Mouse (Mus musculus) stomach, embryonic 15.5 days (tissue): Measurements from ENCODE around the gene Gm4353. TPM values are rescaled to one million over a fixed set of nuclear protein-coding genes. Genes with fewer than 3 reads are reported as not detected.
A peak's percentile ranks its signal among the peaks of the same experiment; 100 is the strongest.

ENCODE experiments used
- ATAC-seq: fragments of 200-750 bp; cut with Nextera tagmentation; 2 replicates; pipeline ENCODE4 v1.8.0; 2017; ENCODE audit warnings: low read depth, moderate number of reproducible peaks, moderate TSS enrichment; ENCODE audit not compliant: insufficient read depth, low FRiP score
- H3K27ac ChIP-seq: fragments of 300-500 bp; sonication (generic); 2 replicates; pipeline ENCODE4 v1.5.1; 2015; ENCODE audit warnings: mild to moderate bottlenecking, inconsistent platforms
- H3K27me3 ChIP-seq: fragments of 300-500 bp; sonication (generic); replicated peaks from 2 replicates; pipeline ENCODE4 v1.6.1; 2015; ENCODE audit warnings: inconsistent platforms
- H3K36me3 ChIP-seq: fragments of 300-500 bp; sonication (generic); 2 replicates; pipeline ENCODE4 v1.6.1; 2015; ENCODE audit warnings: inconsistent platforms
- H3K4me1 ChIP-seq: fragments of 300-500 bp; sonication (generic); 2 replicates; pipeline ENCODE4 v1.6.1; 2015; ENCODE audit warnings: inconsistent platforms
- H3K4me2 ChIP-seq: fragments of 300-500 bp; sonication (generic); 2 replicates; pipeline ENCODE4 v1.6.1; 2015; ENCODE audit warnings: mild to moderate bottlenecking, inconsistent platforms
- H3K4me3 ChIP-seq: fragments of 300-500 bp; sonication (generic); replicated peaks from 2 replicates; pipeline ENCODE4 v1.5.1; 2015; ENCODE audit warnings: inconsistent platforms
- H3K9ac ChIP-seq: fragments of 300-500 bp; sonication (generic); 2 replicates; pipeline ENCODE4 v1.6.1; 2015; ENCODE audit warnings: inconsistent platforms
- H3K9me3 ChIP-seq: fragments of 300-500 bp; sonication (generic); 2 replicates; pipeline ENCODE4 v1.6.1; 2016; ENCODE audit warnings: inconsistent platforms
- WGBS: fragments of 180-500 bp; shearing (Covaris S2); methylation state at CpG from one replicate; pipeline ENCODE4 v1.1.7; 2015; 5-methylcytosine and 5-hydroxymethylcytosine counted together
- polyA plus RNA-seq: library from polyadenylated mRNA; unstranded; fragments of >200 nt; fragmentation: Nextera tagmentation; extraction: Ambion mirVana; gene quantifications from 2 replicates; pipeline ENCODE4 v1.2.1, GENCODE M21; 2015

Gene Gm4353
- polyA plus RNA-seq, 1 experiment from 2014 or later: 3.0 TPM

- ATAC-seq: no peak
- Histone ChIP-seq H3K9me3 (no peaks in the 10 kb centered on the region), H3K36me3 (no peaks in the 10 kb centered on the region), H3K27ac (no peak overlapping the region), H3K4me2 (no peak overlapping the region), H3K4me3 (no peak overlapping the region), H3K9ac (no peak overlapping the region), H3K27me3 (no peaks in the 10 kb centered on the region), H3K4me1 (0 out of 2 replicates have a peak, but pooled peaks cover 3% of the 10 kb centered on the region)
- WGBS: 73% methylated on average over 1 of the region's 1 CpGs
These were observed 34.9 kb upstream of the Gm4353 start for GRCm38 (mm10) chr7:116119306-116119857.

DNA sequence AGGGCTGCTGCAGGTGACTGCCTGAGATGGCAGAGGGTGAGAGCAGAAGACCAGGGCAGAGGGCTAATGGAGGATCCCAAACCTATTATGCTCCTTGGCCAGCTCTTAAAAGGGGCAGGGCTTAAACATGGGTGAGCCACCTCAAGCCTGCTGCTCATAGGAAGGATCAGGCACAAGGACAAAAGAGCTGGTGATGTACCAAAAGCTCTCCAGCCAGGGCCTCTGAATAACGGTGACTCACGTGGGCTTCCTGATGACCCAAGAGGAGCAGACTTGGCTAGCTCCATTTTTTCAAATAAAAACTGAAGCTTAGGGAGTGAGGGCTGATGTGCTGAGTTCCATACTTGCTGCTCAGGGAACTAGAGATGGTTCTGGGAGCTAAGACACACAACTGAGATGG, 31.6 kb upstream of the Gm4353 start:
- H3K4me2 ChIP-seq: no peak overlapping the region
- H3K4me1 ChIP-seq: no peaks in the 10 kb centered on the region
- H3K36me3 ChIP-seq: no peaks in the 10 kb centered on the region
- no peaks in the 10 kb centered on the region for H3K27me3 ChIP-seq
- H3K9ac ChIP-seq: no peak overlapping the region
- ATAC-seq: no peak
- H3K4me3 ChIP-seq: no peak overlapping the region
- H3K27ac ChIP-seq: no peak overlapping the region
- WGBS: 68% methylated on average over 2 of the region's 2 CpGs
- no peaks in the 10 kb centered on the region for H3K9me3 ChIP-seq

DNA sequence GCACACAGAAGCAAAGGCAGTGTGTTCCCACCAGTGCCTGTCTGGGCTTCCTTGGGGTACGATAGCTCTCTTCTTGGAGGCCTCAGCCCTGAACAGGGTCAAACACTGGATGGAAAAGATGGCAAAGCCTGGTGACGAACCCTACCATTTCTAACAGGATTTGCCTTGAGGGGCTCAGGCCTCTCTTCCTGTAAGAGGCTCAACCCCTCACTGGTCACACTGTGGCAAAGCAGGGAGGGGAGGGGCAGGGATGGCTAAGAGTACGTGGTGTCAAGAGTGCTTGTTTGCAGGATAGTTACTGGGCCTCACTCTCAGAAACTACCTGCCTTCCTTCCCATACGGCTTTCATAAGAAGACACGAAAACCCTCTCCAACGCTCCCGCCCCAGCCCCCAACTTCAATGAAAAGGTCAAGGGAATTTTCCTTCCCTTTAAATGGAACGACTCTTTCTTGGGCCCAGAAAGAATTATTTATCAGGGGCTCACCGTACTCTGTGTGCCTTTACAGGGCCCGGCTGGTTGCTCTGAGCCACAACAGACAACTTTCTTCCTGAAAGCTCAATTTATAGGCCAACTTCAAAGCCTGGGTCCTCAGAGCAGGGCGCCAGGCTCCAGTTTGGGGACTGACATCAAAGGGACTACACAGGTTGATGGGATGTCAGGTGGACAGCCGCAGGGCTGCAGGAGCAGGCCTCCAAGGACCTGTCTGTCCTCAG, 30.9 kb upstream of the Gm4353 start:
- Histone ChIP-seq H3K27me3 (no peaks in the 10 kb centered on the region), H3K9ac (no peak overlapping the region), H3K27ac (no peak overlapping the region), H3K36me3 (no peaks in the 10 kb centered on the region), H3K9me3 (no peaks in the 10 kb centered on the region), H3K4me2 (no peak overlapping the region), H3K4me1 (no peaks in the 10 kb centered on the region), H3K4me3 (no peak overlapping the region)
- 71% methylated on average over 12 of the region's 12 CpGs for WGBS
- ATAC-seq: no peak

- no peak for ATAC-seq
- WGBS: 83% methylated on average over 6 of the region's 6 CpGs
These were observed 27.1 kb upstream of the Gm4353 start for GRCm38 (mm10) chr7:116111546-116111945.

DNA sequence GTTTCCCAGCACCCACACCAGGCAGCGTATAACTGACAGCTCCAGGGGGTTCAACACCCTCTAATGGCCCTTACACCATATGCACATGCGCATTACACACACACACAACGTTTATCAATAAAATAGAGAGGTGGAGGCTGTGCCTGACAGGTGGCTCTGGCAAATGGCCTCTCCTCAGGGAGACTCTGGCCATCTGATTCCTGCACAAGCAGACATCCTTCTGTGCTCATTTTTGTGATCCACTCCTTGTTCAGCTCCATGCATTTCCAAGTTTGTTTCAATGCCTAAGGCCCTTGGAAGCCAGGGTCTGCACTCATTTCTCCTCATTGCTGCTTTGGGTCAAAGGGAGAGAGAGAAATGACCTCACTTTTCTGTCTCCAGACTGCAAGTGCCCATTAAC, 26.2 kb upstream of the Gm4353 start:
- Histone ChIP-seq H3K4me1 (no peaks in the 10 kb centered on the region), H3K4me3 (no peak overlapping the region), H3K4me2 (no peak overlapping the region), H3K27ac (no peak overlapping the region), H3K36me3 (peaks cover 7% of the 10 kb centered on the region), H3K27me3 (no peaks in the 10 kb centered on the region), H3K9ac (no peak overlapping the region), H3K9me3 (no peaks in the 10 kb centered on the region)
- WGBS: 63% methylated on average over 3 of the region's 3 CpGs
- no peak for ATAC-seq

More at GRCm38 (mm10) chr7:116111546-116111945, 27.1 kb upstream of the Gm4353 start:
- Histone ChIP-seq H3K9me3 (no peaks in the 10 kb centered on the region), H3K36me3 (0 out of 2 replicates have a peak, but pooled peaks cover 2% of the 10 kb centered on the region), H3K27me3 (no peaks in the 10 kb centered on the region), H3K27ac (no peak overlapping the region), H3K9ac (no peak overlapping the region), H3K4me2 (no peak overlapping the region), H3K4me1 (no peaks in the 10 kb centered on the region), H3K4me3 (no peak overlapping the region)

DNA sequence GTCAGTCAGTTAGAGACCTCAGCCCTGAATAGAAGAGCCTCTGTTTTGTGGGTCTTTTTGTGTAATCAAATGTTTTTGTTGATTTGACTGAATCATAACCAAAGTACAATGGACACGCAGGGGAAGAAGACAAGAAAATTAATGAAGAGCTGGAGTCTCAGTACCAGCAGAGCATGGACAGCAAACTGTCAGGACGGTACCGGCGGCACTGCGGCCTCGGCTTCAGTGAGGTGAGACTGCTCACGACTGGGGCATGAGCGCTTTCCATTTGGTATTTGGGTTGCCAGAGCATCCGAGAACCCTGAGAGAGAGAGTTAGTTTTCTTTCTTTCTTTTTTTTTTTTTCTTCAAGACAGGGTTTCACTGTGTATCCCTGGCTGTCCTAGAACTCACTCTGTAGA, 18.7 kb upstream of the Gm4353 start:
- H3K4me2 ChIP-seq: no peak overlapping the region
- H3K27me3 ChIP-seq: no peaks in the 10 kb centered on the region
- H3K4me1 ChIP-seq: 0 out of 2 replicates have a peak, but pooled peaks cover 2% of the 10 kb centered on the region
- peaks cover 32% of the 10 kb centered on the region for H3K36me3 ChIP-seq
- no peak overlapping the region for H3K9ac ChIP-seq
- no peak overlapping the region for H3K27ac ChIP-seq
- no peaks in the 10 kb centered on the region for H3K9me3 ChIP-seq
- no peak overlapping the region for H3K4me3 ChIP-seq
- no peak for ATAC-seq
- 97% methylated on average over 9 of the region's 9 CpGs for WGBS

GRCm38 (mm10) chr7:116099952-116100528, 15.6 kb upstream of the Gm4353 start:
- Histone ChIP-seq H3K4me3 (no peak overlapping the region), H3K27me3 (no peaks in the 10 kb centered on the region), H3K9ac (no peak overlapping the region), H3K27ac (no peak overlapping the region), H3K4me1 (0 out of 2 replicates have a peak, but pooled peaks cover 11% of the 10 kb centered on the region), H3K4me2 (no peak overlapping the region), H3K9me3 (no peaks in the 10 kb centered on the region), H3K36me3 (peaks cover 19% of the 10 kb centered on the region)
- ATAC-seq: no peak
- WGBS: 80% methylated on average over 7 of the region's 7 CpGs

GRCm38 (mm10) chr7:116093466-116093850, 9.0 kb upstream of the Gm4353 start:
- Histone ChIP-seq H3K27ac (peak overlapping the region; percentile 92), H3K9me3 (no peaks in the 10 kb centered on the region), H3K4me2 (peak overlapping the region; percentile 61), H3K4me1 (0 out of 2 replicates have a peak, but pooled peaks cover 9% of the 10 kb centered on the region), H3K9ac (peak overlapping the region; percentile 57), H3K4me3 (peak overlapping the region; percentile 70), H3K36me3 (no peaks in the 10 kb centered on the region), H3K27me3 (no peaks in the 10 kb centered on the region)
- under 1% methylated on average over 19 of the region's 19 CpGs for WGBS
- peak; percentile 79 for ATAC-seq

DNA sequence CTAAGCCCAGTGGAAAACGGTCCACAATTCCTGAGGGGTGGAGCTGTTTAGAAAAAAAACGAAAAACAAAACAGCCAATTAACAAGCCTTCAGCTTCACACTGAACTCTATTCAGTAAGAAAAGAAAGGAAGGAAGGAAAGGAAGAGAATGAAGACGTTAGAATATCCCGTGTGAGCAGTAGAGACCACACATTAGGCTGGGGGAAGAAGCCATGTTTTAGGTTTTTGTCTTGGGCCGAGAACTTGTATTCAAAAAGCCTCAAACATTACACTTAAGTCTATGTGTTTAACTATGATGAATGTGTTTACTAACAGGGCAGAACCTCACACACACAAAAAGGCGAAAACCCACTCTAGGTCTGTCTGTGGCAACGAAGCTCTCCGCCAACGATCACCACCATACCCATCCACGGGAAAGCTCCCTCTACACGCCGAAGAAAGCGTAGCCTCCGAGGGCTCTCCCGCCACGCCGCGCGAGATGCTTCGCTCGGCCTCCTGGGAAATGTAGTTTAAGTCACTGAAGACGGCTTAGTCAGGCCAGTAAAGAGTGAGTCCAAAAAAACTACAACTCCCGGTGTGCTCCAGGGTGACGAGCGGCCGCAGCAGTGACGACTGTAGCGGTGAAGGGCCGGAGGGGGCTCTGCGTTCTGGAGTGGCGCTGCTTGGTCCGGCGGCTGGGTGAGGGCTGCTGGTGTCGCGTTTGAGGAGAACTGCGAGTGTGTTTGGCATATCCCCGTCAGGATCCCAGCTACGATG, 8.5 kb upstream of the Gm4353 start:
- Histone ChIP-seq H3K27ac (peak overlapping the region; percentile 92), H3K9me3 (no peaks in the 10 kb centered on the region), H3K4me3 (peak overlapping the region; percentile 70), H3K27me3 (no peaks in the 10 kb centered on the region), H3K4me2 (peak overlapping the region; percentile 61), H3K9ac (peak overlapping the region; percentile 57), H3K36me3 (no peaks in the 10 kb centered on the region), H3K4me1 (0 out of 2 replicates have a peak, but pooled peaks cover 9% of the 10 kb centered on the region)
- under 1% methylated on average over 38 of the region's 38 CpGs for WGBS
- ATAC-seq: peak; percentile 100

GRCm38 (mm10) chr7:116060739-116061138, 23.7 kb downstream of the Gm4353 start:
- H3K9me3 ChIP-seq: no peaks in the 10 kb centered on the region
- H3K9ac ChIP-seq: no peak overlapping the region
- H3K36me3 ChIP-seq: no peaks in the 10 kb centered on the region
- no peak for ATAC-seq
- H3K27me3 ChIP-seq: no peaks in the 10 kb centered on the region
- H3K4me2 ChIP-seq: no peak overlapping the region
- no peak overlapping the region for H3K4me3 ChIP-seq
- H3K27ac ChIP-seq: no peak overlapping the region
- 38% methylated on average over 1 of the region's 1 CpGs for WGBS
- no peaks in the 10 kb centered on the region for H3K4me1 ChIP-seq

DNA sequence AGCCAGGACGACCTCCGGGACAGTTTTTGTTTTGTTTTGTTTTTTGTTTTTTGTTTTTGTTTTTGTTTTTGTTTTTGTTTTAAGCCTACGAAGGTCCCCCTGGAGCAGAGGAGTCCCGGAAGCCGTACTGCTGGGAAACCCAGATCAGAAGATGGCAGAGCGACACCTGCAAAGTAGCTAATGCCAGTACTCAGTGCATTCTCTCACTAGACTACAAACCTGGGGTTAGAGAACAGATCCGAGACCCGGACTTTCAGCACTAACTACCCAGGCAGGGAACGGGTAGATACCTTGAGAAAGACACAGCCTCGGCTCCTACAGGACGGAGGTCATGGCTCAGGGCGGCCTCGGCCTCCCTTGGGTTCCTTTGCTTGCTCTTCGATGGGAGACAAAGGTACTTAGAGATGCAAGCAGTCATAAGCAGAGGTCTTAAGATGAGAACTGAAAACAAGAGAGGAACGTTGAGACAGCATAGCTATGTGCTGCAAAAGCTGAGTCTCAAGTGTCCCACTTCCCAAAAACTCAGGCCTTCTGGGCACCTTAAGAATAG, 43.9 kb downstream of the Gm4353 start:
- Histone ChIP-seq H3K27ac (no peak overlapping the region), H3K27me3 (peaks cover 26% of the 10 kb centered on the region), H3K36me3 (no peaks in the 10 kb centered on the region), H3K9ac (no peak overlapping the region), H3K4me2 (peak overlapping the region; percentile 97), H3K9me3 (no peaks in the 10 kb centered on the region), H3K4me3 (peak overlapping the region; percentile 49), H3K4me1 (peaks cover 10% of the 10 kb centered on the region)
- no peak for ATAC-seq
- 32% methylated on average over 15 of the region's 15 CpGs for WGBS
